Mouse (Mus musculus): ENCODE data around the gene Grhl3.

Grhl3 gene

DNA sequence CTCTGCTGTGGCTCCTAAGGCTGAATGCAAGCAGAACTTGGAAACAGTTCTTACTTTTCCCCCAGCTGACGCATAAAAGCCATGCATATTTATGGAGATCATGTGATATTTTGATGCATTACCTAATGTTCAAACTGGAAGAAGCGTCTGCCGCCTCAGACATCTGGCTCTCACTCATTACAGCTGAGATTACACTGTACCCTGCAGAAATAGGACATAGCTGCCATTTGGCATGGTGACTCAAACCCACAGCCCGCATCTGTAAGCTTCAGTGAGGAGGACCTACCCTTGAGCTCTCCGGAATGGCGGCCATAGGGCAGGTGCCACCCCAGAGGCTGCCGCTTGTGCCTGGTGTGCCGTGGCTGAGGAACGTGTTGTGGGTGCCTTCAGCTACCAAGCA lies 42.2 kb downstream of the Grhl3 start:
- DNase-seq (ENCODE audit: low spot score in 2 of 2): peak; percentile 65 to 72

DNA sequence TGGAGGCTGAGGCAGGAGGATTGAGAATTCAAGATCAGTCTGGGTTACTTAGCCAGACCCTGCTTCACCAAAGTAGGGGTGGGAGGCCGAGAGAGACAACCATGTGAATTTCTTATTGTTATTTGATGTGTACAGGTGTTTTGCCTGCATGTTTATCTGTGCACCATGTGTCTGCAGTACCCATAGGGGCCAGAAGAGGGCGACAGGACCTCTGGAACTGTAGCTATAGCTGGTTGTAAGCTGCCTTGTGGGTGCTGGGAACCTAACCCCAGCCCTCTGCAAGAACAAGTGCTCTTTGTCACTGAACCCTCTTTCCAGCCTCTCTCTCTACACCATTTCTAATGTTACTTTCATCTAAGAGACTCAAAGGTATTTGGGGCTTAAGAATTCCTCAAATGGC lies 43.2 kb downstream of the Grhl3 start:
- no peak for DNase-seq (ENCODE audit: low spot score in 2 of 2)

DNA sequence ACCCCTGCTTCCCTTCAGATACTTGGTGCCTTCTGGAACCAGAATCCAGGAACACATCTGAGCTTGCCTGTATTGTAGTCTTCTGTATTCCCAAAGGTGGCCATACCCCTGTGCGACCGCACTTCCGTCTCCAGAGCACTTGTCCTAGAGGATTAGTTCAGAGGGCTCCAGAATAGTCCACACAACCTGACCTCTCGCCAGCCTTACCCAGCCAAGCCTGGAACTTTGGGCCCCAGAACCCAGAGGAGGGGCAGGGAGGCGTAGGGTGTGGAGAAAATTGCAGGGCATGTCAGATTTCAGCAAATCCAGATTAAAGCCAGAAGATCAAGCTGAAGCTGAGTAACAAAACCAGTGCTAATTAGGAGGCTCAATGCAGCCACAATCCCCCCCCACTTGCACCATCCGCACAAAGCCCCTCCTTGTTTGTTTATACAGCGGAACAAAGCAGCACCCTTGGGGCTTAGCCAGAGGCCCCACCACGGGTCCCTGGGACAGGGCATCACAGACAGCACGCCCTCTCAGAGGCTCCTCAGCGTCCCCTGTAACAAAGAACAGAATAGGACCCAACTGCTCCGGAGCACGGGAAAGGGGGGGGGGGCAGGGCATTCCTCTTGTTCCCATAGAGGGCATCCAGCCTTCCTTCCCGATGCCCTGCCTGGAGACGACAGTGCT lies 47.3 kb downstream of the Grhl3 start:
- no peak for DNase-seq (ENCODE audit: low spot score in 2 of 2)

DNA sequence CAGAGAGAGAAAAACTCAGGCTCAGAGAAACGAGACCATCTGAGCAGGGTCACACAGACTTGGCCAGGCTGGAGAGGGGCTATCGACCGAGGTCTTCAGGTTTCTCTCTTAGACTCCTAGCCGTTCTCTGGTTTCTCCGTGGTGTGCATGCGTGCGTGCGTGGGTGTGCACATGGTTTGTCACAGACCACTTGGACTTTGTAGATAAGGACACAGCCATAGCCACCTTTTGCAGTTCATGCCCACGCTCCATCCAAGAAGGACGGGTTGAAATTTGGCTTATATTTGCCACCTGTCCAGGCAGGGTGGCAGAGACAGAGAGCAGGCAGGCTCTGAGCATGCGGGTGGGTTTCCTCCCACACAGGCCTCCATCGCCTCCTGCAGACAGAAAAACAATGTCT lies 48.4 kb downstream of the Grhl3 start:
- no peak for DNase-seq (ENCODE audit: low spot score in 2 of 2)

DNA sequence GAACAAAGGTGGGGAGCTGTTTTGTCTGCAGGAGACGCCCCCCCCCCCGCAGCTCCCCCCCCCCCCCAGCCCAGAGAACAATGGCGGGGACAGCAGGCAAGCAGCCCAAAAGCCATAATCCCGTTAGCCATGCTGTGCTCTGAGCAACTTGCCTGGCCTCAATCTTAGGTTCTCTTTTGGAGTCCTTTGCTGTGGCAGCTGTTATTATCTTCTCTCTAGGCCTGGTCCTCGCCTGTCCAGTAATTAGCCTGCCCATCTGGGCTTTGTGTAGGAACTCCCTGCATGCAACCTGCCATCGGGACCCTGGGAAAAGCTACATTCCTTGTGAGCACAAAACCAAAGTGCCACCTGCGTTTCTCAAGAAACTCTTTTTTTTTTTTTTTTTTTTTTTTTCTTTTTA lies 49.5 kb downstream of the Grhl3 start:
- DNase-seq (ENCODE audit: low spot score in 2 of 2): no peak

DNA sequence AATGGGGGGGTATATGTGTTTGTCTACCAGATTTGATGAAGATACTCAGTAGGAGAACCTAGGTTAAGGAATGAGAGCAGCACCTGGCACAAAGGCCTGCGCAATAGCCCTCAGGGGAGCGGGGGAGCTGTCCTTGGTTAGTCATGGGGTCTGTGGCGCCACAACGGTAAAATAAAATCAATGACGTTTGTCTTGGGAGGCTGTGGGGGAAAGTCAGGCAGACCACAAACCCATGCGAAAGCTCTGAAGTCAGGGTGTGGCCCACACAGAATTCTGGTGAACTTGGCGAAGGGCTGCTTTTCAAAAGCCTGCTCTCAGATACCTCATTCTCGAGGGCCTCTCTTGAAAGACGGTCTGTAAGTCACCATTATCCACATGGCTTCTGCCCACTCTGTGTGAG lies 53.0 kb downstream of the Grhl3 start:
- no peak for DNase-seq (ENCODE audit: low spot score in 2 of 2)

DNA sequence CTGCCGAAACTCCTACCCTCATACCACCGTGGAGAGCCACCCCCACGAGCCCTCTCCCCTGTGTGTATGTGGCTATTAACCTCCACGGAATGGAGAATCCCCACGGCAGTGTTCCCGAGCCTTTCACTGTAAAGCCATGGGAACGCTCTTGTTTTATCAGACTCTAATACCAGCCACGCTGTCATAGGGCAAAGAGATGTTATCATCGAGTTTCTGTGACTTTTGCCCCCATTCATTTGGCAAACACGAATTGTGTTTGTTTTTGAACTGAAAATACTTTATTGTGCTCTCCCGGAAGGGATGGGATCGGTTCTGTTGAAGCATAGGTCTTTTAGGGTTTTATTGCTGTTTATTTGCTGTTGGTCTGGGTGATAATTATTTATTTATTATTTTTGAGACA lies 55.3 kb downstream of the Grhl3 start:
- DNase-seq (ENCODE audit: low spot score in 2 of 2): no peak

DNA sequence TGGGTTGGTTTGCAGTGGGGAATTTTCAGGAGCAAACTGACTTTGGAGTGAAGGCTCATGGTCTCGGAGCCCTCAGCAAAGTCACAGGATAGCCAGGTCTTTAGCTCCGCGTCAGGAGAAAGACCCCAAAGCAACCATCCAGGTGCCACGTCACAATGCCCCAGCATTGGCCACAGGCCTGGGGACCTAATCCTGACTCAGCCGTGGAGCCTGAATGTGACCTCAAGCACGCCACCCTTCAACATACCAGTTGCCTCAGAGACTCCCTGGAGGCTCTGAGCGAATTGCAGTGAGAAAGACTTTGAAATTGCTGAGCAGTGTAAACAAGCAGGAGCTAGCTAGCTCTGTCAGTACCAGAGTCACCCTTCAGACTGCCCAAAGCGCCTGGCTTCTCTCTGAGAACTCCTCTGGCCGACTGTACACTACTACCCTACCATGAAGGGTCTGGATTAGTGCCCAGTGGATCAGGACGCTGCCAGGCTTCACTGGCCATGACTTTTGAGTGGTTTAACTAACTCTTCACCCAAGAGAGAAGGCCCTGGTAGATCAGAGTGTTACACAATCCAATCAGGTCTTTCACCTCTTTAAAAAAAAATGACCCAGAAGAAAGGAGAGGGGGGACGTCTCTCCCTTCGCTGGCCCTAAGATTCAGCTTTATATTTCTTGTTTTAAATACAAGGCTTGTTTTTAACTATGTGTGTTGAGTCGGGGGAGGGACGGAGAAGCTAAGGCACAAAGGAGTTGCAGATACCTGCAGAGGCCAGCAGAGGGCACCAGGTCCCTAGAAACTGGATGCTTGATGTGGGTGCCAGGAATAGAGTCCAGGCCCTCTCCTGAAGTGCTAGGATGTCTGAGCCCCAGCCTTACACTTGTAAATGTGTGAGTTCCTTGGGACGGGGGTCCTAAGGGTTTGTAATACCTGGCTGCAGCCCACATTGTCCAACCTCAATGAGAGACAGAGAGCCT lies 56.8 kb downstream of the Grhl3 start:
- DNase-seq (ENCODE audit: low spot score in 2 of 2): peak in 1 of 2 experiments; percentile 32

DNA sequence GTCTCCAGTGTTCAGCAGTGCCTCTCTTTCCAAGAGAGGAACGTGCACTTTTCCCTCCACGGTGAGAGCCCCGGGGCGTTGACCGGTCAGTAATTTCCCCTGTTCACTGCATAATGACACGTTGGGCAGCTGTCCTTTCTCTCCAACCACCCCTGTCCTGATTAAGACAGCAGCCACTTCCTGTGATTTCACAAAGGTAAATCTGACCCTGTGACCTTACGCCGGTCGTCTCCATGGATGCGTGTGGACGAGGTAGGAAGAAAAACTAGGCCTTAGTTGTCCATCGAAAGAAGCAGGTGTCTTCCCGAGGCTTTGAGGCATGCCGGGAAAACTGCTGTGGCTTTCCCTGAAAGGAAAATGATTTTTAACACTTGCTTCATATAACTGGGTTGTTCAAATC lies 58.5 kb downstream of the Grhl3 start:
- no peak for DNase-seq (ENCODE audit: low spot score in 2 of 2)

DNA sequence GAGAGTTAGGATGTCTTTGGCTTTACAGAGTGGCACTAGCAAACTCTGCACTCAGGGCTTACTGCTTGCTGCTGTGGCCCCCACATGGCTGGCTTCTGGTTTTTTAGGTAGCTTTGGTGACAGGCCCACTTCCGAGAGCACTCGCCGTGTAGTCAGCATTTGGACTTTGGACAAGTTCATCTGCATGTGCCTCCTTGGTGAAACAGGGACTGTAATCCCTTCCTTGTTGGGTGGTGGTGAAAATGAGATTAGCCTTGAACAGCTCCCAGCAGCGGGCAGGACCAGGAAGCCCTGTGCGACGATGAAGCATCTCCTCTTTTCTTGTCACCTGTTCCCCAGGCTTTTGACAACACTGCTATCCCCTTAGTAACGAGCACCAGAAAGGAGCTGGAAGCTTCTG lies 59.6 kb downstream of the Grhl3 start:
- no peak for DNase-seq (ENCODE audit: low spot score in 2 of 2)

DNA sequence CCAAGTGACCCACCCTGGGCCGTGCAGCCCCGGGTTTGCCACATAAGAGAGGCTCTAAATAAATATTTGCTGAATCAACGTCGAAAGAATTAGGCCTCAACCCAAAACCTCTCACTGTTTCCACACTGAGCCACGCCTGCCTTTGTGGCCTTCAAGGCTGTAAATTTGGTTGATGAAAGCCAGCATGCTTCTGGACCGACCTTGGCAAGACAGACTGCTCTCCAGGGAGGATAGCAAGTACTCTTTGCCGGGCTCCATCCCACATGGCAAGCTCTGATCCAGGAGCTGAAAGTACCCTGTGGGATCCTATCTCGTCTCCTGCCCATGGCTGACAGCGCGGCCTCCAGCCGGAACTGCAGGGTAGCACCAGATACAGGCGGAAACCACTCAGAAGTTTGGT lies 63.9 kb downstream of the Grhl3 start:
- no peak for DNase-seq (ENCODE audit: low spot score in 2 of 2)

DNA sequence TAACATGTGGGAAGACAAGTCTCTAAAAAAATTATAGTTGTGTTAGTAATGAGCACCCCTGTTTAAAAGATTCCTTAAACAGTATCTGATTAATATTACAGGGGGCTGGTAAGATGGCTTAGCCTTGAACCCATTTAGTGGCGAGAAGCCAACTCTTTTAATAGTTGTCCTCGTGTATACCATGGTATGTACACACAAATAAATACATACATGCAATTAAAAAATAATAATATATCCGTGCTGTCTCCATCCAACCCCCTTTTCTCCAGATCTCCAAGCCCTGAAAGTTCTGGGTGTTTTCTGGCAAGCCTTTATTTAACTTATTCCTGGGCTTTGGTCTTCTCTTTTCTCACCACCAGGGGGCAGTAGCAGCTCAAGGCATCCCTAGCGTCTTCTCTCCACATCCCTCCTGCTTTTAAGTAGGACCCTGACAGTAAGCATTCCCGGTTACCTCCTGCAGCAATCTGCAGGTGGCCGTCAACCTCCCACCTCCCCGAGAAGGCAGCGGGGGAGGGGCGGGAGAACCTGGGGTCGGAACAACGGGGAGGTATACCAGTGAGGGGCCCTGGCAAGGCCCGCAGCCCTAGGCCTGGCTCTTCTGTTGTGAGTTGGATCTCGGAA lies 64.9 kb downstream of the Grhl3 start:
- DNase-seq (ENCODE audit: low spot score in 2 of 2): peak; percentile 63 to 89

DNA sequence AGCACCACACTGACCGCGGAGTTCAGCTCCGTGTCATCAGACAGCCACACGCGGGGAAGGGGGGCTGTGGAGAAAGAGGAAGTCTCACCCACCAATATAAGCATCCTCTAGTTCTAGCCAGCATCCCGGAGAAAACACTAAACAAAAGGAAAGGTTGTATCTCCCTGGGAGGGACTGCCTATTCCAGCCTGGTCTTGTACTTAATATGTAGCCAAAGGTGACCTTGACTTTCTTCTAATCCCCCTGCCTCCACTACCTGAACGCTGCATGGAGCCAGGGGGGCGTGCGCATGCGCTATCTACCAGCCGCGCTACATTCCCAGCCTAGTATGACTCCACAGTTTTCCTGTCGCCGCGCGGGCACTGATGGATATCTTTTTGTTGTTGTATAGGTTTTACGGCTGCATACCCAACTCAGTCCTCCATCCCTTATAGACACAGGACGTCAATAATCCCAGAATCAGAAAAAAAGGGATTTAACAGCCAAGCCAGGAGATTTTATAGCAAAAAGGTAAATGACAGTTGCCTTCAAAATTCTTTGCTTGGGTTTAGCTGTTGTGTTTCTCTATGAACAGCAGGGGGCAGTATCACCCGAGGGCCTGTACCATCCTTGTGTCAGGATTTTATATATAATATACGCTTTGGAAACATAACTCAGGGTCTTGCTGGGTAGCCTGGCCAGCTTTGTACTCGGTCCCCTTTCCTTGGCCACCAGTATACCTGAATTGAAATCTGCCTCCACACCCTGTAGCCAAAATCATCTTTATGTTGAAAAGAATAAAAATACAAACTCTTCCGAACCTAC lies 65.7 kb downstream of the Grhl3 start:
- DNase-seq (ENCODE audit: low spot score in 2 of 2): peak; percentile 74 to 76

DNA sequence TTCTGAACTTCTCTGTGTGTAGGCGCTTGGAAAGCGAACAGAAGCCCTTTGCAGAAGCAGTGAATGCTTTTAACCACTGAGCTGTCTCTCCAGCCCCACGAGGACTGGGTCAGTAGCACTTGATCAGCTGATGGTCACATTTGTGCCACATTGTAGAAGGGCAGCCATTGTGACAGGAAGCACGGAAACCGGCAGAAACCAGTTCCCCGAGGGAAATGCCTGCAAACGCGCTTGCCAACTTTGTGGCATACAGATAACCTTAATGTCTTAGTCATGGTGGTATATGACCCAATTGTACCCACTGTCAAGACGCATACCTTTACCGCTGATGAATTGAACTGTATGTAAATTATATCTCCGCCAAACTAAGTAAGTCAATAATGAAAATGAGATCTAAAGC lies 67.6 kb downstream of the Grhl3 start:
- no peak for DNase-seq (ENCODE audit: low spot score in 2 of 2)

DNA sequence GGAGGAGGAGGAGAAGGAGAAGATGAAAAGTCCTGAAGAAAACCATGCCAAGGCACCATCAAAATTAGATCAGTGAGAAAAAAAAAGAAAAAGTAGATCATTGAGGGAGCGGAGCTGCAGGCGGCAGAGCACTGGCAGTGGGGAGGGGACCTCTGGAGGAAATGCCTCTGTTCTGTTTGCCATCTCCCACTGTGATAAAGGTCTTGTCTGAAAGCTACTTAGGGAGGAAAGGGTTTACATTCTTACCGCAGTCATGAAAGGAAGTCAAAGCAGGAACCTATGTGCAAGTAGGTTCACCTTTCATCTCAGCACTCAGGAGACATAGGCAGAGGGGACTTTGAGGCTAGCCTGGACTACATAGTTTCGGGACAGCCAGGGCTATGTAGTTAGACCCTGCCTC lies 71.8 kb downstream of the Grhl3 start:
- DNase-seq (ENCODE audit: low spot score in 2 of 2): no peak

DNA sequence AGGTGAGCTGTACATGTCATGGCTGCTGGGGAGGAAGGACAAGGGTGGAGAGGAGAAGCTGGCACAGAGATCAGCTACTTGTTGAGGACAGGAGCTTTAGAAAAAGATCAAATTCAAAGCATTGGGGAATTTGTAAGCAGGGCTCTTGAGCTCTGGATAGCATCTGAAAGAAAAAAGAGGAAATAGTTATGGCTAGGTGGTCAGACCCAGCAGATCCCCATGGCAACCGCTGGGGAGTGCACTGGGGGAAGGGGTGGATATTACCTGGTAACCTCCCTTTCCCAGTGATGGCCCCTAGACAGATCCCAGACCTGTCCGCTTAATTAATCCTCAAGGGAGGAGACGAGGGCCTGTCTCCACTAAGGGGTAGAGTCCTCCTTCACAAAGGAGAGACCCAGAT lies 73.6 kb downstream of the Grhl3 start:
- DNase-seq (ENCODE audit: low spot score in 2 of 2): no peak

DNA sequence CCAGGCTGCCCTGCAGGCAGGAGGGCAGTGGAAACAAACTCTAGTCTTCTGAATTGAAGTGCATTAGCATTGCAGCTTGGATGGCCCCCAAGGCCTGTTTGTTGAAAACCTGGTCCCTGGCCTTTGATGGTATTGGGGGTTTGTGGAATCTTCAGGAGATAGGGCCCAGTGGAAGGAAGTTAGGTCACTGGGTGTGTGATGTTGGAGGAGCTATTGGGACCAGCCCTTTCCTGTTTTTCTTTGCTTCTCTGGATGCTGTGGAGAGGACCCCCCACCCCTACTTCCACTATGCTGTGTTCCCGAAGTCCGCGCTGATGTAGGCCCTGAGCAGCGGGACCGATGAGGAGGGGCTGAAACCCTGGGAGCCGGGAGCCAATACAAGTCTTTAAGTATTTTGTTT lies 75.3 kb downstream of the Grhl3 start:
- no peak for DNase-seq (ENCODE audit: low spot score in 2 of 2)

DNA sequence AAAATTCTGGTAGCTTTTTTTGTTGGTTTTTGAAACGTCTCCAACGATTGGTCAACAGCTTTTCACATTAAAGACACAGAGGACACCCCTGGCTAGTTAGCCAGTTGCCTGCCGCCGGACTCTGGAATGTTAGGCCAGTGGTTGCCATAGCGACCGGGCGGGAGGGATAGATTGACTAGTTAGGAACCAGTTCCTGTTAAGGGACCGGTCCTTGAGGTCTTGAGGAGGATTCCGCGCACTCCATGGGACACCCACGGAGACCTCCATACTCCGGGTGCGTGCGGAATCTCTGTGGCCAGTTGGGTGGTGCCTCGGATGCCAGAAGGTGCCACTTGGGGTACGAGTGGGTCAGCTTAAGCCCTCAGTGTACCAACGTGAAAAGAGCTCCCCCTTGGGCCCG lies 77.6 kb downstream of the Grhl3 start:
- DNase-seq (ENCODE audit: low spot score in 2 of 2): peak in 1 of 2 experiments; percentile 16

DNA sequence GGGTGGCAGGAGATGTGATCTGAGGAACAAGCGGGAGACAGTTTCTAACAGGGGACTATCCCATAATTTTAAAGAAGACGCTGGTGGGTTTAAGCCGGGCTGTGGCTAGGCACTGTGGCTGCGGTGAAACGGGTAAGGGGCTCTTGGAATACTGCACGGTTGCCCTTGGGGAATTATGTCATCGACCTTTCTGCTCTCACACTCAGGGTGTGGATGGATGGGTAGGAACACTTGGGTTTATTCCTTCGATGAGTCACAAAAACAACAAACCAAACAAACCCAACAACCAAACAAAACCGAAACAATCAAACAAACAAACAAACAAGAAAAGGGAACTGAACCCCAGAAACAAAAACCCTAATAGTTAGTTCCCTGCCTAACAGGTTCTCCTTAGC lies 78.0 kb downstream of the Grhl3 start:
- DNase-seq (ENCODE audit: low spot score in 2 of 2): no peak

DNA sequence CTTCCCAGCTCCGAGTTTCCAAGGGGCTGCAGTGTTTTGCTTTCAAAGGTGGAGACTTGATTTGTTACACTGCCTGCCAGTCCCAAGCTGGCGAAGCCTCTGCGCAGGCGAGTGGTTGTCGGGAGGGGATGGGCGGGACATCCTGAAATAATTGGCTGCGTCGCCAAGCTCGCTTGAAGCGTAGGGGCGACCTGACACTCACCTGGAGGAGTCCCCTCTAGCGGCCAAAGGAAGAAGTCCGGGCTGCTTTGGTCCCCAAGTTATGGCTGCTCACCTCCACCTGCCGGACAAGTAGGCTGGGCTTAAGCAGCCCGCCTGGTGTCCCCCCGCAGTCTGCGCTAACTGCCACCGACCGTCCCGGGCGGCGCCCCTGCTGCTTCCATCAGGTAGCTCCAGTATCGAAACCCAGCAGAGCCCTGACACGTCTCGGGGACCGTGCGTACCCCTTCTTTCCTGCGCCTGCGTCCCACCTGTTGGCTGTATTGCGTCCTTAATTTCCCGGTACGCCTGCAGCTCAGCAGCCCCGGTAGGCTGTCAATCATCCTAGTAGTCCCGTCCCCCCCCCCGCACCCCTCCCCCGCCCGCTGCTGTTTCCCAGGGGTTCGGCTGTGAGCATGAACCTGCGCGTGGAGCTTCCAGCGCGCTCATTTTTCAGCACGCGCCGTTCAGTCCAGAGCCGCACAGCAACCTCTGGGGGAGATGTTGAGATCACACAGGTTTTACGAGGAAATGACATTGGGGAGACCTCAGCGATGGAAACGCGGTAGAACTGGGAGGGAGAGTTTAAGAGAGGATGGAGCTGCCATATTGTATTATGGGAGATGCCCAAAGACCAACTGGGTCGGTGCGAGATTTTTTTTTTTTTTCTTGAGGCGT lies 78.7 kb downstream of the Grhl3 start, which contains the start of the genes Stpg1 and Nipal3:
Gene Stpg1, plus strand, starts transcription at position 270 of the 876 bp plus-strand sequence.
Gene Nipal3, minus strand, starts transcription at position 518 of the 876 bp plus-strand sequence.
- DNase-seq (ENCODE audit: low spot score in 2 of 2): peak; percentile 82 to 90
